Mouse (Mus musculus) intestine, embryonic 16.5 days (tissue): ENCODE data around the gene Gns. TPM values are rescaled to one million over a fixed set of nuclear protein-coding genes. Genes with fewer than 3 reads are reported as not detected.

Experiments
- ATAC-seq: fragments of 200-750 bp; cut with Nextera tagmentation; 2 replicates; pipeline ENCODE4 v1.8.0; 2017; ENCODE audit warnings: moderate TSS enrichment, moderate library complexity
- H3K27ac ChIP-seq: fragments of 300-500 bp; sonication (generic); 2 replicates; pipeline ENCODE4 v1.5.1; 2014; ENCODE audit warnings: mild to moderate bottlenecking, low read length
- H3K27me3 ChIP-seq: fragments of 300-500 bp; sonication (generic); replicated peaks from 2 replicates; pipeline ENCODE4 v1.6.1; 2014; ENCODE audit warnings: low read length, control low read depth, mixed read lengths; ENCODE audit not compliant: control insufficient read depth, insufficient read depth
- H3K36me3 ChIP-seq: fragments of 300-500 bp; sonication (generic); 2 replicates; pipeline ENCODE4 v1.6.1; 2014; ENCODE audit warnings: low read length, control low read depth; ENCODE audit not compliant: control insufficient read depth, insufficient read depth
- H3K4me1 ChIP-seq: fragments of 300-500 bp; sonication (generic); 2 replicates; pipeline ENCODE4 v1.6.1; 2014; ENCODE audit warnings: low read length, control low read depth, mixed read lengths; ENCODE audit not compliant: control insufficient read depth, insufficient read depth
- H3K4me2 ChIP-seq: fragments of 300-500 bp; sonication (generic); 2 replicates; pipeline ENCODE4 v1.6.1; 2014; ENCODE audit warnings: low read depth, low read length, control low read depth
- H3K4me3 ChIP-seq: fragments of 300-500 bp; sonication (generic); 2 replicates; pipeline ENCODE4 v1.5.1; 2014; ENCODE audit warnings: mild to moderate bottlenecking, low read length
- H3K9ac ChIP-seq: fragments of 300-500 bp; sonication (generic); 2 replicates; pipeline ENCODE4 v1.6.1; 2014; ENCODE audit warnings: low read depth, low read length
- H3K9me3 ChIP-seq: fragments of 300-500 bp; sonication (generic); 2 replicates; pipeline ENCODE4 v1.6.1; 2016; ENCODE audit warnings: low read length, control low read depth; ENCODE audit not compliant: control insufficient read depth
- WGBS: fragments of 180-500 bp; shearing (Covaris S2); extraction: QIAGEN DNeasy Blood & Tissue Kit; methylation state at CpG from one replicate; pipeline ENCODE4 v1.1.7; 2014; 5-methylcytosine and 5-hydroxymethylcytosine counted together
- polyA plus RNA-seq: library from polyadenylated mRNA; unstranded; fragments of >200 nt; fragmentation: Nextera tagmentation; extraction: Ambion mirVana; gene quantifications from 2 replicates; pipeline ENCODE4 v1.2.1, GENCODE M21; 2015

The Gns gene
- polyA plus RNA-seq, 1 experiment from 2014 or later = 43.3 TPM

DNA sequence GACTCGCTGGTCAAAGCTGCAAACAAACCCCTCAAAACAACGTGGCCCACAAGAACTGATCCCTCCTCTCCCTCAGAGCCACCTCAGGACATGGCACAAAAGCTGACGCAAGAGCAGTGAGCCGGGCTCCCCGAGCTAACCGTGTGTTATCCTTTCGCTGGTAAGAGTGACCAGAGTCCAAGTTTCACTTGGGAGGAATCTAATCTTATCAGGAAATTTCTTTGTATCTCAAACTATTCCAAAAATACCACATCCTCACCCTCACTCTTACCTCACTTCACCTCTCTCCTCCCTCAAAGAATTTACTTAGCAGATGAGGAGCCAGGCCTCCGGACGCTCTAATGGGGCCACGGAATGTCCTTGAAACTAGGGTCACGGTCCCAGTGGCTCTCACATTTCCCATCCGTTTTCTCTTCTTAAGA is 74.4 kb downstream of the Gns start:
- Histone ChIP-seq H3K27ac (no peak overlapping the region), H3K4me2 (no peak overlapping the region), H3K4me3 (no peak overlapping the region), H3K9ac (no peak overlapping the region), H3K27me3 (no peaks in the 10 kb centered on the region), H3K4me1 (peaks cover 37% of the 10 kb centered on the region), H3K36me3 (no peaks in the 10 kb centered on the region), H3K9me3 (no peaks in the 10 kb centered on the region)
- 76% methylated on average over 12 of the region's 12 CpGs for whole genome bisulfite sequencing
- ATAC-seq = peak; percentile 39; the same call in 1 of the 2 replicates

- Histone ChIP-seq H3K9me3 (no peaks in the 10 kb centered on the region), H3K4me1 (peaks cover 16% of the 10 kb centered on the region; the same call in 1 of the 2 replicates), H3K4me2 (no peak overlapping the region), H3K27me3 (no peaks in the 10 kb centered on the region), H3K4me3 (no peak overlapping the region), H3K27ac (no peak overlapping the region), H3K9ac (no peak overlapping the region), H3K36me3 (no peaks in the 10 kb centered on the region)
- WGBS = 83% methylated on average over 9 of the region's 9 CpGs
- no peak for ATAC-seq
These were observed 78.9 kb downstream of the Gns start for GRCm38 (mm10) chr10:121443791-121444190.

DNA sequence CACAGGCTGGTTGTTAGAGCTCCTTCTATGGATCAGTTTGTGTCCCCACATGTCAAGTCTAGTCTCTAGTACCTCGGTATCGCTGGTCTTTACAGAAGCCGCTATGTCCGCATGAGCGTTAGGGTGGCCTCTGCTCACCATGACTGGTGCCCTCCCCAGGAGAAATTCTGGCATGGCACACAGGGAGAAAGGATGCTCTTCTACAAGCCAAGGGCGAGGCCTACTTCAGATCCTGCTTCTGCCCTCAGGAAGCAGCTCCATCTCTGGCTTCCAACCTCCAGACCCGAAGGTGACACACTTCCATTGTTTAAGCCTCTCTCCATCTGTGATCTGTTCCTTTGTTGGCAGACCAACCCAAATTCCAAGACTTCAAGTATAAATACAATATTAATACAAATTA is 79.3 kb downstream of the Gns start:
- 85% methylated on average over 7 of the region's 7 CpGs for WGBS
- H3K27me3 ChIP-seq = no peaks in the 10 kb centered on the region
- no peak overlapping the region for H3K9ac ChIP-seq
- no peak for ATAC-seq
- no peaks in the 10 kb centered on the region for H3K36me3 ChIP-seq
- H3K4me3 ChIP-seq = no peak overlapping the region
- H3K9me3 ChIP-seq = no peaks in the 10 kb centered on the region
- no peak overlapping the region for H3K27ac ChIP-seq
- H3K4me1 ChIP-seq = peaks cover 17% of the 10 kb centered on the region
- no peak overlapping the region for H3K4me2 ChIP-seq

DNA sequence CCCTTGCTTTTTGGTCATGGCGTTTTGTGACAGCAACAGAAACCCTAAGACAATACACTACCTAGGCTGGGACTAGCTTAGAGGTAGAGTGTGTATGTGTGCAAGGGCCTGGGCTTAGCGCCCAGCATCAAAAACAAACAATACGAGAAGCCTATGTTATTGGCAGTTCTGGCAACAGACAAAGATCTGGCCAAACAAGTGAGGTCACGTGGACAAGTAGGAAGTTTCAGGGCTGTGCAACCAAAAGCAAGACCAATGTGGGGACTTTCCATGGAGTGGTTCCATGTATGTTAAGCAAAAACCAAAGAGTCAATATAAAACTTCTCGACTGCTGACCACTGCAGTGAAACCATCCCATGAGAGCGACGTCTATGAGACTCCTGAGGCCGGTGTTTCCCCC is 80.9 kb downstream of the Gns start:
- no peak overlapping the region for H3K4me3 ChIP-seq
- no peaks in the 10 kb centered on the region for H3K9me3 ChIP-seq
- no peak overlapping the region for H3K9ac ChIP-seq
- H3K4me1 ChIP-seq = peaks cover 11% of the 10 kb centered on the region
- no peak overlapping the region for H3K4me2 ChIP-seq
- H3K27ac ChIP-seq = no peak overlapping the region
- 77% methylated on average over 8 of the region's 8 CpGs for WGBS
- H3K27me3 ChIP-seq = no peaks in the 10 kb centered on the region
- H3K36me3 ChIP-seq = no peaks in the 10 kb centered on the region
- ATAC-seq = no peak

Other genes with a start within 250 kb of the Gns start
- gene Tbc1d30, start 13.8 kb upstream of the Gns start, polyA plus RNA-seq = 3.5 and 4.3 TPM in 2 replicates
- 15.7 and 22.2 TPM in 2 replicates for gene Rassf3, start 111.3 kb downstream of the Gns start, polyA plus RNA-seq
- 36.8 and 38.2 TPM in 2 replicates for gene Tbk1, start 221.7 kb downstream of the Gns start, polyA plus RNA-seq